Mouse (Mus musculus): Measurements from ENCODE around the gene Fap. TPM values are rescaled to one million over a fixed set of nuclear protein-coding genes. Genes with fewer than 3 reads are reported as not detected.

The Fap gene
- polyA plus RNA-seq, 1 experiment from 2014 or later: 0.50 TPM

GRCm38 (mm10) chr2:62573099-62573752 is 649 bp downstream of the Fap start:
- H3K4me2 ChIP-seq: no peak overlapping the region
- 85% methylated on average over 10 of the region's 10 CpGs for WGBS
- H3K9ac ChIP-seq: no peak overlapping the region
- H3K4me3 ChIP-seq: no peak overlapping the region
- no peaks in the 10 kb centered on the region for H3K36me3 ChIP-seq (replicated peaks)
- no peaks in the 10 kb centered on the region for H3K9me3 ChIP-seq
- ATAC-seq (replicated peaks): no peak
- no peaks in the 10 kb centered on the region for H3K27me3 ChIP-seq (replicated peaks)
- H3K27ac ChIP-seq: no peak overlapping the region
- H3K4me1 ChIP-seq: no peaks in the 10 kb centered on the region

DNA sequence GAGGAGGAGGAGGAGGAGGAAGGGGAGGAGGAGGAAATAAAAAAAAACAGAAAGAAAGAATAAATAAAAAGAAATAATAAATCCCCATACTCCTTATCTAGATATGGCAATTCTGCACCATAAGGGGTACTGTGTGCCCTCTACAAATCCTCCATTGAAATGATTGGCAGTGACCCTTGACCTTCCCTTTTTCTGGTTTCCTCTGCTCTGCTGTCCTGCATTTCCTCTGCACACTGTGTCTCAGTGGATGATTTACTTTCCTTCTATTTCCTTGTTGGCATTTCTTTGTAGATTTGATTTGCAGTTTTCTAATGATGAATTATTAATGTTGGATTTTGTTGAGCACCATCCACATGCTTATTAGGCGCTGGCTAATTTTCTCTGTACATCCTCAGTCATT is 9.2 kb downstream of the Fap start:
- ATAC-seq (replicated peaks): no peak
- no peaks in the 10 kb centered on the region for H3K4me1 ChIP-seq
- 87% methylated on average over 1 of the region's 1 CpGs for whole genome bisulfite sequencing
- H3K27me3 ChIP-seq (replicated peaks): no peaks in the 10 kb centered on the region
- H3K36me3 ChIP-seq (replicated peaks): no peaks in the 10 kb centered on the region
- H3K4me2 ChIP-seq: no peak overlapping the region
- H3K9me3 ChIP-seq: no peaks in the 10 kb centered on the region
- H3K27ac ChIP-seq: no peak overlapping the region
- H3K4me3 ChIP-seq: no peak overlapping the region
- no peak overlapping the region for H3K9ac ChIP-seq

DNA sequence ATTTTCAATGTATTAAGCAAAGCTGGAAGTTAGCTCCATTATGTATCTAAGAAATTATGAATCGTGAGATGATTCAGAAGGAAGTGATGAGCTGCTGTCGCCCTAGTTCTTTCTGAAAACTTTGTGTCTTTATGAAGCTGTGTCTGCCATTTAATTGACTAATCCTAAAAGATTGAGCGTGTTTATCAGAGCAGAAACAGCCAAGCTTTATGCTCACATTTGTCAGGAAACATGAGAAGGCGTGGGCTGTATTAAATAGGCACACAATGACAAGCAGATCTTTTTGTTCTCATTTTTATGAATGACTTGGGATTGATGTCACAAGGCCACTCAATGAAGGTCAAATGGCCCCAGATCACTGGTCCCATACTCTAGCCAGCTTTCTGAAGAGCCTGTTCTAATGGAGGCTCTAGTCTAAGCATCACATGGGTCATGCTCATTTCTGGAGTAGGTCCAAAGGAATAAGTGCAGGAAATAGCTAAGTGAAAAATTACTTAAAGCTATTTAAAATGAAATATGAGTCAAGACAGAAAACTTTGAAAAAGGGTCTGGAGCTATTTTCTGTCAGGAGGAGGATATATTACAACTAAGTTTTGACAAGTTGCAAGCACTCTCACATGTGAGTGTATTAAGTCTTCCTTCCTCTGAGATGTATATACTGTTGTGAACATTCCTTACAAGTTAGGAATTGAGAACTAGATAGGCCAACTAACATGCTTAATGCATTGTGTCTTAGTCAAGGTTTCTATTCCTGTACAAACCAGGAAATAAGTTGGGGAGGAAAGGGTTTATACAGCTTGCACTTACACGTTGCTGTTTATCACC is 11.0 kb downstream of the Fap start:
- no peak overlapping the region for H3K4me2 ChIP-seq
- no peaks in the 10 kb centered on the region for H3K36me3 ChIP-seq (replicated peaks)
- no peak overlapping the region for H3K4me3 ChIP-seq
- H3K27ac ChIP-seq: no peak overlapping the region
- WGBS: 63% methylated on average over 5 of the region's 5 CpGs
- no peak overlapping the region for H3K9ac ChIP-seq
- no peaks in the 10 kb centered on the region for H3K4me1 ChIP-seq
- no peak for ATAC-seq (replicated peaks)
- no peaks in the 10 kb centered on the region for H3K9me3 ChIP-seq
- H3K27me3 ChIP-seq (replicated peaks): no peaks in the 10 kb centered on the region

DNA sequence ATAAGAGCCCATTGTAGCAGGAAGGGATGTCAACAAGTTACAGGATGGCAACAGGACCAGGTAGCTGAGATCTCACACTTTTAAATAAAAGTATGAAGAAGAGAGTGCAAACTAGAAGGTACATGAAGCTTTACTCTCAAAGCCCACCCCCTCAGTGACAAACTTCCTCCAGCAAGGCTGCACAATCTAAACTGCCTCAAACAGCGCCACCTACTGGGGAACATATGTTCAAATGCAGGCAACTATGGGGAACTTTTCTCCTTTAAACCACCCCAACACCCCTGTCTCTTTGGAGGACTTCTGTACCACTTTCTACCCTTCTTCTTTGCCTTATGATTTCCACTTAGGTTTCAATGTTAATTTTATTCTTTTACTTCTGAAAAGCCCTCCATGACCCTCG is 16.5 kb downstream of the Fap start:
- Histone ChIP-seq H3K27ac (no peak overlapping the region), H3K9me3 (no peaks in the 10 kb centered on the region), H3K36me3 (replicated peaks) (no peaks in the 10 kb centered on the region), H3K27me3 (replicated peaks) (no peaks in the 10 kb centered on the region), H3K4me1 (no peaks in the 10 kb centered on the region), H3K4me3 (no peak overlapping the region), H3K9ac (no peak overlapping the region), H3K4me2 (no peak overlapping the region)
- WGBS: 69% methylated on average over 2 of the region's 2 CpGs
- no peak for ATAC-seq (replicated peaks)

DNA sequence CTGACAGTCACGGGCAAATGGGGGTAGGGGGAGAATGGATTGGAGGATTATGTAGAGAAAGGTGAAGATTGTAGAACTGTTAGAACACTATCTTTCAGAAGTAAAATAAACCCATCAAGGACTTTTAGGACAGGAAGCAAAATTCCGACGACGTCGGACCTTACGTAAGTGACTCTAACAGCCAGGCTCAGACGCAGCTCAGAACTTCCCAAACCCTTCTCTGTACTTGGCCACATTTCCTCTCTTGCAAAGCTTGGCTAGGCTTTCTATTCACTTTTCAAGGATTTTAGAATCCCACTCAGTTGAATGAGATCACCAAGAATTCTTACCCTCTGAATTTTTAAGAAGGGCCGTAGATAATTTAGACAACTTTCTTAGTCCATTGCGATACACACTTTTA is 17.5 kb downstream of the Fap start:
- ATAC-seq (replicated peaks): no peak
- no peak overlapping the region for H3K27ac ChIP-seq
- H3K4me3 ChIP-seq: no peak overlapping the region
- no peaks in the 10 kb centered on the region for H3K4me1 ChIP-seq
- 93% methylated on average over 9 of the region's 9 CpGs for WGBS
- no peaks in the 10 kb centered on the region for H3K27me3 ChIP-seq (replicated peaks)
- H3K4me2 ChIP-seq: no peak overlapping the region
- H3K9ac ChIP-seq: no peak overlapping the region
- no peaks in the 10 kb centered on the region for H3K36me3 ChIP-seq (replicated peaks)
- H3K9me3 ChIP-seq: no peaks in the 10 kb centered on the region

GRCm38 (mm10) chr2:62549659-62550058 is 24.2 kb downstream of the Fap start:
- ATAC-seq (replicated peaks): no peak
- no peak overlapping the region for H3K4me3 ChIP-seq
- H3K36me3 ChIP-seq (replicated peaks): no peaks in the 10 kb centered on the region
- no peaks in the 10 kb centered on the region for H3K27me3 ChIP-seq (replicated peaks)
- H3K9me3 ChIP-seq: no peaks in the 10 kb centered on the region
- 83% methylated on average over 3 of the region's 3 CpGs for WGBS
- no peak overlapping the region for H3K4me2 ChIP-seq
- no peaks in the 10 kb centered on the region for H3K4me1 ChIP-seq
- H3K9ac ChIP-seq: no peak overlapping the region
- H3K27ac ChIP-seq: no peak overlapping the region

DNA sequence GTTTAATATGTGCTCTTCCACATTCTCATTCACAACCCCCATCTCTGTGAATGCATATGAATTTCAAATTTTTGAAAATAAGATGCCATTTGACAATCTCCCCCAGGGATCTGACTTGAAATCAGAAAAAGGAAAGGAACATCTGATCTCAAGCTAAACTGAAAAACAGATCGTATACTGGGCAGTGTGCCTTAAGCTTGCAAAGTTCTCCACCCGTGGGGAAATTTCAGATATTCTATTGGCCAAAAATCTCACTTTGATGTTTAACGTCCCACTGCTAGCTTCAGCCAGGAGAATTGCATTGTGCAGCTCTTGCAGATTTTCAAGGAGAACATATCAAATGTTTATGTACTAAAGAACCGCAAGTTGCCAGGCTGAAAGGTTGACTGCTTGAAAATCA is 24.7 kb downstream of the Fap start:
- Histone ChIP-seq H3K27me3 (replicated peaks) (no peaks in the 10 kb centered on the region), H3K4me3 (no peak overlapping the region), H3K4me2 (no peak overlapping the region), H3K36me3 (replicated peaks) (no peaks in the 10 kb centered on the region), H3K9ac (no peak overlapping the region), H3K4me1 (no peaks in the 10 kb centered on the region), H3K9me3 (no peaks in the 10 kb centered on the region), H3K27ac (no peak overlapping the region)
- ATAC-seq (replicated peaks): no peak
- 70% methylated on average over 4 of the region's 4 CpGs for WGBS

GRCm38 (mm10) chr2:62548104-62548503 is 25.8 kb downstream of the Fap start:
- H3K36me3 ChIP-seq (replicated peaks): no peaks in the 10 kb centered on the region
- H3K4me2 ChIP-seq: no peak overlapping the region
- H3K9ac ChIP-seq: no peak overlapping the region
- no peak overlapping the region for H3K27ac ChIP-seq
- no peak for ATAC-seq (replicated peaks)
- H3K4me1 ChIP-seq: no peaks in the 10 kb centered on the region
- no peak overlapping the region for H3K4me3 ChIP-seq
- no peaks in the 10 kb centered on the region for H3K9me3 ChIP-seq
- no peaks in the 10 kb centered on the region for H3K27me3 ChIP-seq (replicated peaks)
- 92% methylated on average over 5 of the region's 5 CpGs for WGBS

DNA sequence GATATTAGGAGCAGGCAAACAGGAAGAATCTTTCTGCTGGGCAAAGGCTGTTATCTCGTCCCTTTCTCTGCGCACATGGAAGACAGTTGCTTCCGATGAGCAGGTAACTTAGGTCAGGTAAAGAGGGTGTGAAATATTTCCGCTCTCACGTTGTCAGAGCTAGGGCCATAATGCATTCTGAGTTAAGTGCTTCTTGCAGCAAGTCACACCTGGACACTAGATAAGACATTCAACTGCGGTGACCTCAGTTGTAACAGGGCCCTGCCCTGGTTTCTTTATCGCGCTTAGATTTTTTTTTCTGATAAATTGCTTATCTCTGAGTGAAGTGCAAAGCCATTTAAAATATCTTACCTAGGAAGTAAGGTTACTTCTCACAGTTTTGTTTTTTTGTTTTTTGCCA is 38.4 kb downstream of the Fap start:
- Histone ChIP-seq H3K4me1 (no peaks in the 10 kb centered on the region), H3K27ac (no peak overlapping the region), H3K9me3 (no peaks in the 10 kb centered on the region), H3K4me3 (no peak overlapping the region), H3K9ac (no peak overlapping the region), H3K4me2 (no peak overlapping the region), H3K27me3 (replicated peaks) (no peaks in the 10 kb centered on the region), H3K36me3 (replicated peaks) (no peaks in the 10 kb centered on the region)
- WGBS: 93% methylated on average over 8 of the region's 8 CpGs
- no peak for ATAC-seq (replicated peaks)

DNA sequence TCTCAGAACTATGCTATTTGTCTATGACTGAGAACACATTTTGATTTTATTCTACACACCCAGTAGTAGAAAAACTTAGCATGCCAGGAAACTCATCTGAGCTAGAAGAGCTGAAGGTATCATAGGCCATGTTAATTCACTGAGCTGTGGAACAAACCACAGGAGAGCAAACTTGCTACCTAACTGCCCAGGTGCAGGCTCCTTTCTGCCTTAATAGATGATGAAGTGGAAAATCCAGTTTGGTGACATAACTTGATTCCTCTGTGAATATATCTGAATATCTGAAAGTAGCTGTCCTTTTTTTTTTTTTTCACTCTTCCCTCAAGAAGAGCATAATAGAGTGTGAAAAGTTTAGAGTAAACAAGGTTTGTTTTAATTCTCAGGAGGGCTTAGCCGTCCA is 42.8 kb downstream of the Fap start:
- Histone ChIP-seq H3K9me3 (no peaks in the 10 kb centered on the region), H3K27ac (no peak overlapping the region), H3K4me3 (no peak overlapping the region), H3K36me3 (replicated peaks) (no peaks in the 10 kb centered on the region), H3K4me1 (no peaks in the 10 kb centered on the region), H3K27me3 (replicated peaks) (no peaks in the 10 kb centered on the region), H3K4me2 (no peak overlapping the region), H3K9ac (no peak overlapping the region)
- ATAC-seq (replicated peaks): no peak
- 71% methylated on average over 1 of the region's 1 CpGs for WGBS

- Histone ChIP-seq H3K9ac (no peak overlapping the region), H3K4me1 (no peaks in the 10 kb centered on the region), H3K27me3 (replicated peaks) (no peaks in the 10 kb centered on the region), H3K9me3 (no peaks in the 10 kb centered on the region), H3K4me2 (no peak overlapping the region), H3K36me3 (replicated peaks) (no peaks in the 10 kb centered on the region), H3K27ac (no peak overlapping the region), H3K4me3 (no peak overlapping the region)
- 91% methylated on average over 9 of the region's 9 CpGs for WGBS
- ATAC-seq (replicated peaks): no peak
These were observed 47.5 kb downstream of the Fap start for GRCm38 (mm10) chr2:62526399-62526798.

GRCm38 (mm10) chr2:62517790-62518189 is 56.1 kb downstream of the Fap start:
- no peak for ATAC-seq (replicated peaks)
- WGBS: 84% methylated on average over 2 of the region's 2 CpGs
- Histone ChIP-seq H3K4me1 (no peaks in the 10 kb centered on the region), H3K36me3 (replicated peaks) (no peaks in the 10 kb centered on the region), H3K4me3 (no peak overlapping the region), H3K9me3 (no peaks in the 10 kb centered on the region), H3K9ac (no peak overlapping the region), H3K27ac (no peak overlapping the region), H3K27me3 (replicated peaks) (no peaks in the 10 kb centered on the region), H3K4me2 (no peak overlapping the region)

- no peaks in the 10 kb centered on the region for H3K9me3 ChIP-seq
- no peak overlapping the region for H3K4me2 ChIP-seq
- H3K4me3 ChIP-seq: no peak overlapping the region
- no peaks in the 10 kb centered on the region for H3K4me1 ChIP-seq
- WGBS: 89% methylated on average over 6 of the region's 6 CpGs
- ATAC-seq (replicated peaks): no peak
- no peak overlapping the region for H3K27ac ChIP-seq
- no peaks in the 10 kb centered on the region for H3K27me3 ChIP-seq (replicated peaks)
- H3K36me3 ChIP-seq (replicated peaks): no peaks in the 10 kb centered on the region
- H3K9ac ChIP-seq: no peak overlapping the region
These were observed 59.4 kb downstream of the Fap start for GRCm38 (mm10) chr2:62514477-62514876.
